Mouse (Mus musculus) cortical plate, adult 2 months (tissue): ENCODE data around the gene Dck.

ENCODE experiments used
- CTCF ChIP-seq: fragments of 200-500 bp; IDR thresholded peaks from 2 replicates; pipeline ENCODE4 v1.5.1; 2011; ENCODE audit warnings: mild to moderate bottlenecking, control low read depth, low read length; ENCODE audit not compliant: insufficient read depth; ENCODE audit errors: extremely low read depth
- POLR2A ChIP-seq: fragments of 200-500 bp; IDR thresholded peaks from 2 replicates; pipeline ENCODE4 v1.6.1; 2011; ENCODE audit warnings: mild to moderate bottlenecking, low read length, control low read depth; ENCODE audit not compliant: insufficient read depth; ENCODE audit errors: extremely low read depth

DNA sequence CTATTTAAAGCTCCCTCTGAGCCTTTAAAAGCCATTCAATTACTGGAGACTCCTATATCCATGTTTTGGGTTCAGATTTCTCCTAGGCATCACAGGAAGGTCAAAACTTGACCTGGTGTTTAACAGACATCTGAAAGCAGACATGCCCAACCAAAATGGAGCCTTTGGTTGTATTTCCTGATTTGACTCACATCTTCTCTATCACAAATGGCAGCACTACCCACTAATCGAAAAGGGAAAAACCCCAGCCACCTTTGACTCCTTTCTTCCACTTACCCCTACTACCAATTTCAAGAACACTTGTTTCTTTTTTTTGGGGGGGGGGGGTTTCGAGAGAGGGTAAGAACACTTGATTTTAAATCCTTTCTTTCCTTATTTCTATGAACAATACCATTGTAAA is 47.8 kb upstream of the Dck start:
- no peak for TF ChIP-seq CTCF
- TF ChIP-seq POLR2A, result no peak
